8 mouse cellular contexts compared by ENCODE assay signal in genomic region chr7:140036281-140037170, GRCm38 (mm10). TPM values are rescaled to one million over a fixed set of nuclear protein-coding genes. Genes with fewer than 3 reads are reported as not detected.
A peak's percentile ranks its signal among the peaks of the same experiment; 100 is the strongest.
DNase-seq lines count a peak whose midpoint lies in the region; ATAC-seq and TF ChIP-seq lines count a peak whose summit lies in the region.

Gene Zfp511, plus strand, starts transcription at chr7:140036391.
Gene Tubgcp2, minus strand, starts transcription at chr7:140036669.

- peak; percentile 92 for DNase-seq in c-Kit-positive CD71-positive TER-119-positive erythroid progenitor cells, embryonic 14.5 days (ENCODE audit: low spot score)
- DNase-seq in heart, postnatal 0 days (ENCODE audit: low spot score): peak; percentile 95
- DNase-seq in kidney, postnatal 4 days: peak; percentile 99

- H3K9ac ChIP-seq in forebrain, embryonic 12.5 days: peak within 1 kb of the TSS; percentile 80
- H3K9ac ChIP-seq in heart, postnatal 0 days (replicated peaks; ENCODE audit: low read depth, low read length): peak within 1 kb of the TSS; percentile 84
- peak within 1 kb of the TSS; percentile 88 for H3K9ac ChIP-seq in liver, embryonic 16.5 days (ENCODE audit: low read depth, low read length)
- peak within 1 kb of the TSS; percentile 86 for H3K9ac ChIP-seq in neural tube, embryonic 13.5 days

- no peak for TF ChIP-seq CTCF in E14TG2a.4 (conservative IDR thresholded peaks at IDR 0.05; ENCODE audit: low read length)
- no peak for TF ChIP-seq CTCF in heart, postnatal 0 days (IDR thresholded peaks at IDR 0.05; ENCODE audit: low read depth)
- TF ChIP-seq CTCF in testis, adult 2 months (IDR thresholded peaks at IDR 0.05; ENCODE audit: control insufficient read depth, insufficient read depth, insufficient replicate concordance, low read depth, low read length): no peak

- TF ChIP-seq EP300 in heart, postnatal 0 days (IDR thresholded peaks at IDR 0.05; ENCODE audit: low read depth): no peak

- 1% methylated on average over 69 of the region's 69 CpGs for WGBS in forebrain, embryonic 12.5 days
- 2% methylated on average over 68 of the region's 69 CpGs for WGBS in heart, postnatal 0 days
- WGBS in liver, embryonic 16.5 days (ENCODE audit: insufficient replicate concordance): 2% methylated on average over 69 of the region's 69 CpGs
- WGBS in neural tube, embryonic 13.5 days: 1% methylated on average over 69 of the region's 69 CpGs

- H3K27me3 ChIP-seq in E14TG2a.4 (ENCODE audit: insufficient read depth, low read length): no peaks in the 10 kb centered on the region
- 0 out of 2 replicates have a peak, but pooled peaks cover 4% of the 10 kb centered on the region for H3K27me3 ChIP-seq in forebrain, embryonic 12.5 days
- no peaks in the 10 kb centered on the region for H3K27me3 ChIP-seq in heart, postnatal 0 days (ENCODE audit: control insufficient read depth, insufficient read depth, low read length)
- no peaks in the 10 kb centered on the region for H3K27me3 ChIP-seq in liver, embryonic 16.5 days (ENCODE audit: control insufficient read depth, insufficient read depth, low read depth, low read length)
- no peaks in the 10 kb centered on the region for H3K27me3 ChIP-seq in neural tube, embryonic 13.5 days
- H3K27me3 ChIP-seq in testis, adult 2 months (ENCODE audit: control insufficient read depth, insufficient read depth, low read length): no peaks in the 10 kb centered on the region

- peak within 1 kb of the TSS; percentile 95 for H3K4me3 ChIP-seq in E14TG2a.4 (replicated peaks; ENCODE audit: low read length)
- peak within 1 kb of the TSS; percentile 86 for H3K4me3 ChIP-seq in forebrain, embryonic 12.5 days (replicated peaks)
- H3K4me3 ChIP-seq in heart, postnatal 0 days (ENCODE audit: low read depth, low read length): peak within 1 kb of the TSS; percentile 87
- H3K4me3 ChIP-seq in liver, embryonic 16.5 days (ENCODE audit: low read depth, low read length): peak within 1 kb of the TSS; percentile 89
- peak within 1 kb of the TSS; percentile 79 for H3K4me3 ChIP-seq in neural tube, embryonic 13.5 days
- H3K4me3 ChIP-seq in testis, adult 2 months (ENCODE audit: control insufficient read depth, low read depth, low read length): peak within 1 kb of the TSS; percentile 94

- H3K36me3 ChIP-seq in E14TG2a.4 (ENCODE audit: insufficient read depth, low read length): peaks cover 72% of the 10 kb centered on the region
- peaks cover 45% of the 10 kb centered on the region for H3K36me3 ChIP-seq in forebrain, embryonic 12.5 days (replicated peaks)
- H3K36me3 ChIP-seq in heart, postnatal 0 days (replicated peaks; ENCODE audit: control insufficient read depth, insufficient read depth, low read length): peaks cover 42% of the 10 kb centered on the region
- H3K36me3 ChIP-seq in liver, embryonic 16.5 days (ENCODE audit: control insufficient read depth, insufficient read depth): peaks cover 12% of the 10 kb centered on the region
- H3K36me3 ChIP-seq in neural tube, embryonic 13.5 days: peaks cover 45% of the 10 kb centered on the region
- H3K36me3 ChIP-seq in testis, adult 2 months (ENCODE audit: control insufficient read depth, insufficient read depth, low read length): peaks cover 2% of the 10 kb centered on the region

- ATAC-seq in forebrain, embryonic 12.5 days (ENCODE audit: low FRiP score): peak; percentile 96
- ATAC-seq in heart, postnatal 0 days (ENCODE audit: insufficient read depth, low read depth): peak; percentile 98
- peak; percentile 98 for ATAC-seq in liver, embryonic 16.5 days (ENCODE audit: low read depth)
- ATAC-seq in neural tube, embryonic 13.5 days (ENCODE audit: low read depth): peak; percentile 97

- peaks cover 24% of the 10 kb centered on the region for H3K4me1 ChIP-seq in E14TG2a.4 (replicated peaks; ENCODE audit: low read depth, low read length)
- peaks cover 26% of the 10 kb centered on the region for H3K4me1 ChIP-seq in forebrain, embryonic 12.5 days
- H3K4me1 ChIP-seq in heart, postnatal 0 days (ENCODE audit: control insufficient read depth, insufficient read depth): peaks cover 11% of the 10 kb centered on the region; the same call in 1 of the 2 replicates
- peaks cover 11% of the 10 kb centered on the region for H3K4me1 ChIP-seq in liver, embryonic 16.5 days (ENCODE audit: control insufficient read depth, low read depth, low read length)
- peaks cover 32% of the 10 kb centered on the region for H3K4me1 ChIP-seq in neural tube, embryonic 13.5 days (replicated peaks)
- H3K4me1 ChIP-seq in testis, adult 2 months (ENCODE audit: control insufficient read depth, insufficient read depth, low read length): peaks cover 6% of the 10 kb centered on the region

- peak within 1 kb of the TSS; percentile 88 for H3K4me2 ChIP-seq in forebrain, embryonic 12.5 days
- H3K4me2 ChIP-seq in heart, postnatal 0 days (ENCODE audit: low read depth, low read length): peak within 1 kb of the TSS; percentile 91
- peak within 1 kb of the TSS; percentile 92 for H3K4me2 ChIP-seq in liver, embryonic 16.5 days (ENCODE audit: low read depth, low read length)
- H3K4me2 ChIP-seq in neural tube, embryonic 13.5 days: peak within 1 kb of the TSS; percentile 81

- TF ChIP-seq POLR2A in testis, adult 2 months (IDR thresholded peaks at IDR 0.05; ENCODE audit: control insufficient read depth, low read depth, low read length): peak; percentile 88

- peaks cover 22% of the 10 kb centered on the region; the same call in 1 of the 2 replicates for H3K9me3 ChIP-seq in E14TG2a.4 (ENCODE audit: low read length)
- H3K9me3 ChIP-seq in forebrain, embryonic 12.5 days: no peaks in the 10 kb centered on the region
- H3K9me3 ChIP-seq in heart, postnatal 0 days (replicated peaks; ENCODE audit: control insufficient read depth, low read length): no peaks in the 10 kb centered on the region
- H3K9me3 ChIP-seq in liver, embryonic 16.5 days (replicated peaks; ENCODE audit: control insufficient read depth, low read length): no peaks in the 10 kb centered on the region
- H3K9me3 ChIP-seq in neural tube, embryonic 13.5 days: no peaks in the 10 kb centered on the region

- H3K27ac ChIP-seq in forebrain, embryonic 12.5 days: peak within 1 kb of the TSS; percentile 92
- peak within 1 kb of the TSS; percentile 87 for H3K27ac ChIP-seq in heart, postnatal 0 days (ENCODE audit: low read depth)
- peak within 1 kb of the TSS; percentile 88 for H3K27ac ChIP-seq in liver, embryonic 16.5 days (ENCODE audit: low read length)
- H3K27ac ChIP-seq in neural tube, embryonic 13.5 days (replicated peaks): peak within 1 kb of the TSS; percentile 91
- peak within 1 kb of the TSS; percentile 87 for H3K27ac ChIP-seq in testis, adult 2 months (ENCODE audit: control insufficient read depth, insufficient read depth, low read depth, low read length)

RNA-seq across cellular contexts. Expression of gene Zfp511, which starts in this region (rescaled TPM):
- 47.2 and 56.2 TPM in 2 replicates for polyA plus RNA-seq in forebrain, embryonic 12.5 days (2016; fragmentation: Nextera tagmentation; extraction: Ambion mirVana)
- 23.6 and 44.3 TPM in 2 replicates for total RNA-seq in heart, postnatal 0 days (2014; rRNA removed; ENCODE audit: low replicate concordance)
- polyA plus RNA-seq in heart, postnatal 0 days (2015; fragmentation: Nextera tagmentation; extraction: Ambion mirVana): 22.9 and 23.9 TPM in 2 replicates
- polyA plus RNA-seq in liver, embryonic 16.5 days (2015; fragmentation: Nextera tagmentation; extraction: Ambion mirVana): 15.5 and 16.5 TPM in 2 replicates
- polyA plus RNA-seq in neural tube, embryonic 13.5 days (2015; fragmentation: Nextera tagmentation; extraction: Ambion mirVana): 50.7 and 55.5 TPM in 2 replicates
- polyA plus RNA-seq in testis, adult 2 months (2012; rRNA removed): 57.7 and 58.9 TPM in 2 replicates

RNA-seq across cellular contexts. Expression of gene Tubgcp2, which starts in this region (rescaled TPM):
- 75.6 and 84.8 TPM in 2 replicates for polyA plus RNA-seq in forebrain, embryonic 12.5 days (2016; fragmentation: Nextera tagmentation; extraction: Ambion mirVana)
- 28.2 and 53.1 TPM in 2 replicates for total RNA-seq in heart, postnatal 0 days (2014; rRNA removed; ENCODE audit: low replicate concordance)
- polyA plus RNA-seq in heart, postnatal 0 days (2015; fragmentation: Nextera tagmentation; extraction: Ambion mirVana): 21.8 and 24.5 TPM in 2 replicates
- polyA plus RNA-seq in liver, embryonic 16.5 days (2015; fragmentation: Nextera tagmentation; extraction: Ambion mirVana): 22.2 and 23.3 TPM in 2 replicates
- polyA plus RNA-seq in neural tube, embryonic 13.5 days (2015; fragmentation: Nextera tagmentation; extraction: Ambion mirVana): 51.4 and 51.7 TPM in 2 replicates
- 60.3 and 67.5 TPM in 2 replicates for polyA plus RNA-seq in testis, adult 2 months (2012; rRNA removed)

Comparison
In these comparisons a context has a peak if more than half of its experiments do, and no peak if none do; other contexts are left out.
1. Peak in every context shown above with its lines: DNase-seq, ATAC-seq, H3K4me3 ChIP-seq and H3K27ac ChIP-seq.